Mouse (Mus musculus): ENCODE data around the gene Cep295nl.
"Not testable (repeated sequence)": the region's sequence is repeated elsewhere in the genome, so short reads cannot be mapped to it uniquely, and the experiment has no call there.

The Cep295nl gene

DNA sequence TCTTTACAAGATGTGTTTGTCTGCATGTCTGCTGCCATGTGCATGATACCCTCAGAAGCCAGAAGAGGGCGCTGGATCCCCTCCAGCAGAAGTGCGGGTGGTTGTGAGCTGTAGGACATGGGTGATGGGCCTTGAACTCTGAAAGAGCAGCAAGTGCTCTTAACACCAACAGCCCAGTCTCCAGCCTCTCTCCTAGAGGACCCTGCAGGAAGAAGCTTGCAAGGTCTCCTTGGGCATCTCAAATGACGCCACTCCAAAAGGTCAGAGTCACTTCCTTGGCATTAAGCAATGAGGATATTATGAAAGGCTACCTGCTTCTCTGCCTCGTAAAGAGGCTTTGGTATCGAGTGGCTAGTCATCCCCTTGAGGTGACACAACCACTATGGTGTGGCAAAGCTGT lies 23.6 kb downstream of the Cep295nl start:
- DNase-seq = peak; percentile 81

- peak; percentile 54 for DNase-seq
These were observed 25.2 kb downstream of the Cep295nl start for GRCm38 (mm10) chr11:118317129-118317528.

DNA sequence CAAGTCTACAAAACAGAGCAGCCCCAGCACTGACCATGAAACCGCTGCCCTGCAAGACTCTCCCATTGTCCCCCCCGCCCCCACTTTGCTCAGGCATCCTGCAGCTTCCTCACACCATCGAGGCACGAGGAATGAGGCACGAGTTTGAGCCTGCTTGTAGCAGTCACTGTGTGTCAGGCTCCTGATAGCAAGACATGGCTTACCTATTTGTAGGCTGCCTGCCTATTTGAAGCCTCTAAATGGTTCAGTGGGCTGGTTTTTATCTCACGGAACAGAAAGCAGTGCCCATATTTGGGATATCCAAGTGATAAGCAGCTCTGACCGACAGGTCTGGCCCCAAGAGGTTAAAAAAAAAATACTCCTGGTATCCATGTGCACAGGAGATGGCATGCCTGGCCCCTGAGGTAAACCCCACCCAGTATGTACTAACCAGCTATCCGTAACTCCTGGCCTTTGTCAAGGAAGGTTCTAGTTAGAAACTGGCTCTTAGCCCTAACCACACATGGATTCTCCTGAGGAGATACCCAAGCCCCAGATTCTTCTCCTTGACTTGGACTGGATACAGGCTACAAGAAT lies 26.0 kb downstream of the Cep295nl start:
- no peak for DNase-seq

DNA sequence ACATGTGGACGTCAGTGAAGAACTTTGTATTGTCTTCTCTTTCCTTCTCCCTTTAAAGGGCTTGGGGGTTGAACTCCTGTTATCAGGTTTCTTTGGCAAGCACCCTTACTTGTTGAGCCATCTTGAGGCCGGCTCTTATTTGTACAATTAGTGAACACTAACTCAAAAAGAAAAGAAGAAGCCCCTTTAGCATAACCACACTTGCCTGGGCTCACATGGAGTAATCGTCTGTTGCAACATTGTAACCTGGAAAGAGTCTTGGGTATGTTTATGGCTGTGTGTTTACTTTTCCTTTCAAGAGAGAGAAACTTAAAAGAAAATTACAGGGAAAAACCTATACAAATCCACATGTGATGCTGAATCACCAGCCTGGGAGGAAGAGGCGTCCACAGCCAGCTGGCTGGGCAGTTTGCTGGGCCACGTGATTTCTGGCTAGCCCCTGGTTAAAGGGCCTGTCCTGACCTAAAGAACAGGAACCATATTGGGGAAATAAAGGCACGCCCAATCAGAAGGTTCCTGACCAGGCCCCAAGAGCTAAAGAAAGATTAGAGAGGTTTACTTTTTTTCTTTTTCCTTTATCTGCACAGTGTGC lies 30.1 kb downstream of the Cep295nl start:
- no peak for DNase-seq

GRCm38 (mm10) chr11:118307962-118308361 lies 34.3 kb downstream of the Cep295nl start:
- DNase-seq = not testable (repeated sequence)

DNA sequence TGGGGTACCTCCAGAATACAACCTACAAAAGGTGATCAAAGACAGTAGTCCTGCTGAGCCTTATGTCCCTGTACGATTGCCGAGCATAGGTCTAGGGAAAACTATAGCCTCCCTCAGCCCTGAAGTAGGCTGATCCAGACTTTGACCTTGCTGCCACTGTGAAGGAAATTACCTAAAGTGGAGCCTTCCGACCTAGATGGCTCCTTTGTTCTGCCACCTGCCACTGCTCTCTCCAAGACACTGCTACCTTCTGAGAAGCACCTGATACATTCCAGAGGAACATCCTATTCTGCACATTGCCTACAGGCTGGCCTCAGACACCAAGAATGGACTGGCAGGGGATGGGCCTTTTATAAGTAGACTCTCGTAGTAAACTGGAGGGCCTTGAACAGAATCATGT lies 38.3 kb downstream of the Cep295nl start:
- not testable (repeated sequence) for DNase-seq

GRCm38 (mm10) chr11:118298810-118299209 lies 43.5 kb downstream of the Cep295nl start:
- no peak for DNase-seq

DNA sequence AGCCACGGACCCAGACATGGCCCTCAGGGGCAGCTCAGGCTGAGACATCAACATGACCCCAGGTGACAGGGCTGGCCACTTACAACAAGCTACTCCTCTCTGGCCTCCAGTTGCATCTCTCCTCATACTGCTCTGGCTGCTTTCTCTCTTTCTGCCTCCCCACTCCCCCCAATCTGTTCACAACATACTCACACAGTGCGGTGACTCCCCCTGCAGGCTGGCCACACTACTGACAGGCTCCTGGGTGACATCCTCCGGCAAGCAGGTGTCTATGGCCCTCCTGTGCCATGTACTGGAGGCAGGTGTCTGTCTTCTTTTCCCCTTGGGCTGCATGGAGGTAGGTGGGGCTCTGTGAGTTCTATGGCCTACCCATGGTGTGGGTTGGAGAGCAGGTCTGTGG lies 44.3 kb downstream of the Cep295nl start:
- peak; percentile 24 for DNase-seq

DNA sequence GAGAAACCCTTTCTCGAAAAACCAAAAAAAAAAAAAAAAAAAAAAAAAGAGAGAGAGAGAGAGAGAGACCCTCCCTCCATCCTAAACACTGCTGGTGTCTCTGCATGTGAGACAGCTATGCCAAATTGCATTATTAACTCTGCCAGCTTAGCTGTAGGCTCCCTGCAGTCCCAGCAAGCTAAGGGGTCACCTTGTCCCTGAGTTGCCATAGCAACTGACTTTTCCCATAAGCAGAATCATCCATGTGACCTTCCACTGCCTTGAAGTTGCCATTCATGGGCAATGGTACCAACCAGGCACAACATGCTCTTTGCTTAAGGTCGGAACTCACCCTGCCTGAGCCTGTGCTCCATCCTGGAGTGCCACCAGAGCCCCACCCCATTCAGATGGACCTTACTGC lies 47.3 kb downstream of the Cep295nl start:
- DNase-seq = no peak

- no peak for DNase-seq
These were observed 49.6 kb downstream of the Cep295nl start for GRCm38 (mm10) chr11:118292671-118293070.

DNA sequence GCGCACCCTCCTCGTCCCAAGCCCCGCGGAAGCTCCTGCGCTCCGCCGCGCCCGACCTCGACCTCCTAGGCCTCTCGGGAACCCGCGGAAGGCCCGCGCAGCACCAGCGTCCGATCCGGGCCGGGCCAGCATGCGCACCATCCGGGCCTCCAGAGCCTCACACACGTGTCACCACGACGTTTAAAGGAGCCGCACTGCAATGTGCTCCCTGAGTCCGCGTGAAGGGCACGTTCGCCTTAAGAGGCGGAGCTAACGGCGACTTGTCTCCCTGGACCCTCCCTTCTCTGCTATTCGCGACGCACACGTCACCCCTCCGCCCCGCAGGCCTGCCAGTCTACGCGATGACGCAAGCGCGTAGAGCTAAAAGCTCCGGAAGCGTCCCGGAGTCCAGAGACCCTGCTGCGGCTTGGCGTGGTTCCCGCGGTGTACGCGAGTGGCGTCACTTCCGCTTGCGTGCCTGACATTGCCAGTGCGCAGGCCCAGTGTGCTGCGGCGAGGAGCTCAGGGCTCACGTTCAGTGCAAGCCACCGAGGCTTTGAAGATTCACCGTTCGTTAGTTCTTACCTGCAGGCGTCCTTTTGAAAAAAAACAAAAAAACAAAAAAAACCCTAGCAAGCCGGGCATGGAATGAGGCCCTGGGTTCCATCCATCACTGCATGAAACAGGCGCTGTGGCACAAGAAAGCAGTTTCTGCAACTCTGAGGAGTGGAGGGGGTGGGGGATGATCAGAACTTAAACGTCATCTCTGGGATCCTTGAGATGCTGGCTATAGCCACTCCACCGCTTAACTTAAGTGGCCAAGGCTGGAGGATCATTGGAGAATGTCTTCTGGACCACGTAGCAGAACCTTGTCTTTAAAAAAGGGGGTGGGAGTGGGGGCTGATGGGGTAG lies 52.1 kb downstream of the Cep295nl start, which contains the start of gene Usp36:
Usp36 (minus strand) TSS at position 246 of the 891 bp plus-strand sequence.
- DNase-seq = peak; percentile 98

DNA sequence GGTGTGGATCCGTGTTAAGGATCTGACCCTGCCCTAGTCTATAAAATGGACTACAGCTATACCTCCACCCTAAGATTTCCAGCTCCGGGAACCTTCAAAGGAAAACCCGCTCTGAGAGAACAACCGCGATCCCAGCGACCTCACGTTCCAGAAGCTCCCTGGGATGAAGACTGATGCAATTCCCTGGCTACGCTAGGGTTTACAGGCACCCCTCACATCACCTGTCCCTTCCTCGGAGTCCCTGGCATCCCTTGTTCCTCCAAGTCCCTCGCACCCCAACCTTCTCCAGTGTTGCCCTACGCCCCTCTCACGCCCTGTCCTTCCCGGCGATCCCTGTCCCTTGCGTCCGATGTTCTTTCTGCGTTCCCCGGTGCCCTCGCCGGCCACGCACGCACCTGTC lies 52.7 kb downstream of the Cep295nl start:
- DNase-seq = no peak

DNA sequence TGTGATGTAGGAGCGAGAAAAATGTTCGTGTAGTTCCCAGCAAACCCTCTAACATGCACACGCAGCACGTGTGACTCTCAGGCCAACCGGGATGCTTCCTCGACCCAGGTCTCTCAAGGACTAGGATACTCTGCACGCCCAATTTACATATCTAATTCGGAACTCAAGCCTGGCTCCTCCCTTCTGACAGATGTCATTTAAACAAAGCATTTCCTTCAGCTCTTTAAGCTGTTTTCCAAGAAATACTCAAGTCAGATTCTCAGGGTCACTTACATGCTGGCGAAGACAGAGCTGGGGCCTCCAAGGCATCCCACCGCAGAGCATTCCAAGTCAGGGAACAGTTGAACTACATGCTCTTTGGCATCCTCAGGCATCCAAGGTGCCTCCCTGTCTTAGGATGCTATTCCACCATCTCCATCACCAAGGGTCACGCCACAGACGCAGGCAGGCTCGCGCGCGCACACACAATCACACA lies 53.2 kb downstream of the Cep295nl start:
- DNase-seq = no peak

GRCm38 (mm10) chr11:118287573-118287972 lies 54.7 kb downstream of the Cep295nl start:
- DNase-seq = no peak

DNA sequence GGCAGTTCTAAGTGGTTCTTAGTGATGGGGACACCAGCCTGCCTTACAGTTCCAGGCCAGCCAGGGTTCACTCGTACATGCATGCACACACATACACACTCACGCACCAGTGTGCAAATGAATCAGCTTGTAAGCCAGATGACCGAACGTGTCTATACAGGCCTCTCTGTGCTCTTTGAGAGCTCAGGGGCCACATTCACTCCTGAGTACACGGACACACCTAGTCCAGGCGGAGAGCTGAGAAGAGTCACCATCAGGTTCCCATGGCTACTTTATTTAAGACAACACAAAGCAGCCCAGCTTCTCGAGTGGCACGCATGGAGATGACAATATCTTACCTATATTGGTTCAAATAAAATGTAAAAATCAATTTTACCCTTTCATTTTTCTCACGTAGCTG lies 55.9 kb downstream of the Cep295nl start:
- DNase-seq = no peak

DNA sequence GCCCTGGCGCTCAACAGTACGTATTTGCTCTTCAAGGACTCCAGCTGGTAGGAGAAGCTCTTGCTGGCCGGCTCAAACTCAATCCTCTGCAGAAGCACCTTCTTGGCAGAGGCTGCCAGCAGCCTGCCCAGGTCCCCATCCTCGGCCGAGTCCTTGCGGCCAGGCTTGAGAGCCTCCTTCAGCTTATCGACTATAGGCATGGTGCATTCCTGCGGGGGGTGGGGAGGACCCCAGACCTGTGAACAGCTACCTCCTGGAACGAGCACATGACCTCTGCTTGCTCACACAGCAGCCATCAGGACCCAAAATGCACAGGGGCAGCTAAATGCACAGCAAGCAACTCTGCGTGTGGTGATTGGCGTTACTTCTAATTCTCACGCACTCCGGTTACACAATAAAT lies 56.5 kb downstream of the Cep295nl start:
- DNase-seq = no peak
